Mouse (Mus musculus): ENCODE results near the gene Map1b. TPM values are rescaled to one million over a fixed set of nuclear protein-coding genes. Genes with fewer than 3 reads are reported as not detected.

Gene Map1b
- 0.03 TPM in 1 of 2 replicates, not detected in the other for polyA plus RNA-seq (2012)

DNA sequence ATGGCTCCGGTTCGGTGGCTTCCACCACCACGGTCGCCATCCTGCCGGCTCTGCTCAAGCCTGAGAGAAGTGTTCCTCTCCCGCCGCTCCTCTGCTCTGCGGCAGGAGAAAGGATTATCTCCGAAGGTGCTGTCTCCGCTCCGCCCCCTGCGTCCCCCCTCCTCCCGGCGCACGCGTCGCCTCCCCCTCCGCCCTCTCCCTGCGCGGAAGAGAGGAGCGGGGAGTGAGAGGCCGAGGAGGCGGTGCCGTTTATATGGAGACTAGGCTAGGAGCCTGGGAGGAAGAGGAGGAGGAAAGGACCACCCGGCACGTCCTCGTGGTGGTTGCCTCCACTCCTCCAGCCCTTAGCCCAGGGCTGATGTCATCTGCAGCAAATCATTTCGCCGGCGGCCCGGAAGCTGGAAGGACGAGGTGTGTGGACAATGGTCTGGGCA is at the start of gene Map1b:
Gene Map1b (minus strand): TSS at position 93 of the 434 bp plus-strand sequence.

Other genes with a start within 250 kb of the Map1b start
- gene Ptcd2, start 171.8 kb downstream of the Map1b start, polyA plus RNA-seq (2012), result 28.0 TPM in 2 replicates
- 12.3 and 13.5 TPM in 2 replicates for gene Mrps27, start 171.8 kb downstream of the Map1b start, polyA plus RNA-seq (2012)

Measured in megakaryocyte-erythroid progenitor cell, adult 5 weeks (primary cell).